Mouse (Mus musculus) kidney, postnatal 25 days (tissue): ENCODE data around the gene Slc27a3.
"Not testable (repeated sequence)": the region's sequence is repeated elsewhere in the genome, so short reads cannot be mapped to it uniquely, and the experiment has no call there.

Source experiments
- DNase-seq, 2 experiments: peaks; one replicate each; pipeline ENCODE4 v3.0.0; 2021; ENCODE audit warnings: mixed read lengths in 2 of 2

Gene Slc27a3

DNA sequence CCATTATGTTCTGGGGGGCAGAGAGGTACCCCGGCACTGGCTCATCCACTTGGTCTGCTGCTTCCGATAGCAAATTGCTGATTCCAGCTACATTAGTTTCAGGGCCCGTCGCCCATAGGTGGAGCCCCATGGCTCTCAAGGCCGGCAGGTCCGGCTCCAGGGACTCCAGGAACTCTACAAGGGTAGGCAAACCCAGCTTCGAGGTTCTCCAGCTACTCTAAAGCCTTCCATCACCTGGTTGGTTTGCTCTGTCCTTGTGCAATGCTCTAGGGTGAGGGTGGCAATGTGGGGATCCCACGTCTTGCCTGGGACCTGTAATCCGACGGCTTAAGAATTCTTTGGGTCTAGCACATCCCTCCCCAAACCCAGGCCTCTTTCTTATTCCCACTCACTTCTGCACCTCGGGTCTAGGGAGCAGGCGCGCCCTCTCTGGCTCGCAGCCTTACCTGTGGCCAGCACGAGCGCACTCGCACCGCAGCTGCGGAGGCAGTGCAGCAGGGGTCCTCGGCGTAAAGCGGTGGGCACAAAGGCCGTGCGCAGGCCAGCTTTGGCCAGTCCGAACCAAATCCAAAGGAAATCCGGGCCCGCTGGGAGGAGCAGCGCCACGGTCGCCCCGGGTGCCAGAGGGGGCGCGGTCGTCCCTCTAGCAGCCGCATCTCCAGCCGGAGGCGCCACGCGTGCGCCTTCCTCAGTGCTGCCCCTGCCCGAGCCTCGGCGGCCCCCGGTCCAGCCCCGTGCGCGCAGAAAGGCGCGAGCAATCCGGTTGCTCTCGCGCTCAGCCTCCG, 820 bp downstream of the Slc27a3 start:
- DNase-seq: peak; percentile 56 to 66

DNA sequence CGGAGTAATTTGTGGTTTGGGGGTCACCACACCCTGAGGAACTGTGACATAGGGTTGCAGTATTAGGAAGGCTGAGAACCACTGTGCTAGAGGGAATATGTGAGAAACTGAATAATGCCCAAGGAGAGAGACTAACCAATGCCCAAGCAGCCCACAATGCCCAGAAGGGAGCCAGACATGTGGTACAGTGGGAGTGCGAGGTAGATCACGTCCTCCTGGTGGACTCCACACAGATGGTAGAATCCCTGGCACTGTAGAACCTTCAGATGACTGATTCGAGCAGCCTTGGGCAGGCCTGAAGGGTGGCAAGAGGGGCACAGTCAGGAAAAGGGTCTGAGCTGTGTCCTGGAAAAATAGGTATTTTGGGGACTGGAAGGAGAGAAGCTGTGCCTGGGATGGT, 1.5 kb downstream of the Slc27a3 start:
- no peak for DNase-seq

DNA sequence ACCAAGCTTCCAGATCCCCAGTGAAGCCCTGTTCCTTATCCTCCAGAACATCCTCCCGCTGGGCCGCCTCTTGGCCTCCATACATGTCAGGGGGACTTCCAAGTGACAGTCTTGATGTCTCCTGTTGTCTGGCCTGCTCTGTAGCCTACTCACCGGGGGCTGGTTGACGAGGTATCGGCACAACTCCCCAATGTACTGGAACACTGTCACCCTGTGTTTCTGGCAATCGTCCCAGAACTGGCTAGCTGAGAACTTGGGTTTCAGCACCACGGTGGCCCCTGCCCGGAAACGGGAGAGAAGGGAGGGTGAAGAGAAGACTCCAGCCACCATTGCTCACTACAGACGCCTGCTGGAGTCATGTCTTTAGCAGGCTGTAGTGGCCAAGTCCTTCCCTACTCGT, 2.3 kb downstream of the Slc27a3 start:
- DNase-seq: peak; percentile 55 to 72

DNA sequence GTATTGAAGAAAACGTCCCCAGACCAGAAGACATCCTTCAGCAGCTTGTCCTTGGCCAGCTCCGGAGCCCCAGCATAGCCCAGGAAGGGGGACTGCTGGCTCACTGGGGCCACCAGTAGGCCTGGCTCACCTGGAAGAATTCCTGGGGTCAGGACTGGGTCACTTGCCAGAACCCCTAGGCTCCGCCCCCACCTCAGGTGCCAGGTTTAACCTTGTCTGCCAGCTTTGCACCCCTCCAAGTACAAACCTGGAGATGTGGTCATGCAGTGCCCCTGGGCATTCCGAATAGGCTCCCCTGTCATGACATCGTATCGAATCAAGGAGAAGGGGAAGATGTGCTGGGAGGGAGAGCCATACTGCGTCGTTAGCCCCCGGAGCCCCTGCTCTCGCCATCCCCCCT, 2.9 kb downstream of the Slc27a3 start:
- DNase-seq: no peak

DNA sequence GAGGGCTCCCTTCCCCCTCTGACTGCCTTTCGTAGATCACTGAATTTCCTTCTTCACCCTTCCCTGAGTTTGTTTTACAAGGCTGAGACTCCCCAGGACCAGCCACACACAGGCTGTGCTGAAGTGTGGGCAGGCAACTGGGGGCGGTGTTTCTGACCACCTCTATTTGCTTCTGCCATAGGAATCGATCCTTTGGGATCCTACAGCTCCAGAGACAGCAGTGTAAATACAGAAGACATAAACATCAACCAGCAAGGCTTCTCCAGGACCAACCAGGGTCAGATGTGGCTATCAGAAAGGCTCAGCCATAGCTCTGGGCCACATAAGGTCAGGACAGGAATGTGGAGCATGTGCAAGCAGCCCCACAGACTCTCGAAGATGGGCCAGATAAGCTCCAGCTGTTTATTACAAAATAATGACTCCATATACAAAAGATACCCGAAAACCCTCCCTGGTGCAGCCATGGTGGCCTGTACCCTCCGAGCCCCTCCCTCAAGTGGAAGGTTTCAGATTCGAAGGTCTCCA, 4.8 kb downstream of the Slc27a3 start:
- DNase-seq: peak in 1 of 2 experiments; percentile 39

DNA sequence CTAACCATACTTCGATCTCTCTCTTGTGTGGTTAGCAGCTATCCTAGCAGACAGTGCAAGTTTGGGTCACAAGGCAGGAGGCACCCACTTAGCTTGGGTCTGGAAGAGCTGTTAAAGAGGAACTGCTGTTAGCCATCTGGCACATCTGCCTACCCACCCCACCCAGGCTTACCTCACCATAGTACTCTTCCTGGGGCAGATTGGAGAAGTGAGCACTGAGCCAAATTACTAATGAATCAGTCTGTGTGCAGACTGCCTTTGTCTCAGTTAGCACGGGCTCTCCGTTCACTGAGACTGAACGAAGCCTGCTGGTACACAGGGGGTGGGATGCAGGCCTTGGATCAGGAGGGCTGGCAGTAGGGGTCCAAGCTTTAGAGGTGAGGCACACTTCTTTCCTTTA, 6.0 kb downstream of the Slc27a3 start:
- no peak for DNase-seq

DNA sequence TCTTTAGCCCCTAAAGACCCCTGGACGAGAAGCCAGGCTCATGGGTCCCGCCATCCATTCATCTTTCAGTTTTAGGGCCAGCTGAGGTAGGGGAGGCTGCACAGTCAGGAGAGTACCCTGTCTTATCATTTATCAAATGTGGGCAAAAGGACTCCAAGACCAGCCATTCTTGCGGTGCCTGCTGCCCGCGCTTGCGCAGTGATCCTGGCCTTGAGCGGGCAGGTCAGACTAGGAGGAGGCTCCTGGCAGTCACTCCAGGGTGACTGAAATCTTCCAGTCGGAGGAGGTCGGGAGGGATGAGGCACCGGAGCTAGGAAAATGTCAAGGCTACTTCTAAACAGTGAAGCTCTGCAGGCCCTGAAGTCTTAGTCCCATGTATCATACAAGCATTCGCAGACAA, 8.0 kb downstream of the Slc27a3 start:
- DNase-seq: no peak

DNA sequence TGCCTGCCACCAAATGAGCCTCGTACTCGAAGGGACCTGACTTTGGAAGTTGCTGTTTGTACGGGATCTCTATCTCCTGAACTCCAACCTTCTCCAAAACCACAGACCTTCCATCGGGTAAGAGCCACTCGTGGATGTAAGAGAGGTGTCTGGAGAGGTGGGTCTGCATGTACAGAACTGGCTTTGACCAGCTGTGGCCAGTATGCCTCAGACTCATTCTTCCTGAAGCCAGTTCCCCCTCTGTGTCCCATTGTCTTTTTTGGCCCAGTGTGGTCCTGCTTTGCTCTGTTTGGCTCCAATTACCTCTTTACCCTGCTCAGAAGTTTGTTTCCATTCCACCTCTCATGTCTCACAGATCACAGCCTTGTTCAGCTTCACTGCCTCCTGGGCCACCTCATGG, 11.2 kb downstream of the Slc27a3 start:
- DNase-seq: no peak

DNA sequence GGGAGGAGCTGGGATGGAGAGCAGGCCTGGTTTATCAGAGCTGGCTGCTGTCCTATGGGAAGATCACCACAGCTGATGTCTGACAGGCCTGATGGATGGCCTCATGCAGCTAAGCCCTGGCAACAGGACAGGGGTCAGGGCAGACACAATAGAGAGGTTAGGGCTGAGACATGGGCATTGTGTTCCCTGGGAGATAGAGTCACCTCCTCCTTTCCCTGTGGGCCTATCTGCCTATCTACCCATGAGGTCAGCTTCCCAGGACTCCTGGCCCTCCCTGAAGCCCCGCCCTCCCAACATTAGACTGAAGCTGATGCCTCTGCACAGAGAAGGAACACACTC, 13.5 kb downstream of the Slc27a3 start:
- DNase-seq: peak; percentile 31 to 56

DNA sequence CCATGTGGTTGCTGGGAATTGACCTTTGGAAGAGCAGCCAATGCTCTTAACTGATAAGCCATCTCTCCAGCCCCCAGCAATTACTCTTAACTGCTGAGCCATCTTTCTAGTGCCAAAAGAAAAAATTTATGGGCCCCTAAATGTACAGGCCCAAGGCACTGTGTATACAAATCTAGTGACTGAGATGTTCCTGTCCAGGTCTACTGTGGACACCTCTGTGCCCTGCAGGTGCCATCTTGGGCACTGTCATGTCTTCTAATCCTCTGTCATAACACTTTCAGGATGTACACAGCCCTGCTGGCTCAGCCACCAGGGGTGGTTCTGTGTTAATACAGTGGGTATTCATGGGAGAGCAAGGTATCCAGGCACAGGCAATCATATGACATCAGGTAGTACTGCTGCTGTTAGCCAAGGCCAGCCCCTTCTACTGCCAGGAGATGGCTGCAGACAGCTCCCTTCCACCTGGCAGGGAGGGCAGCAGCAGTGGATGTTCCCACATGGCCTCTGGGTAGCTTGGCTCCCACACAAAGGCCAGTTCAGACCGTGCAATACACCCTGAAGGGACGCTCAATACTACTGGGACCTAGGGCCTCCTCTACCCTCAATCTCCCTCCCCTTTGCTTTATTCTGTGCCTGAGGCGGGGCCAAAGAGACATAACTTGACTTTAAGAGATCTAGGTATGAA, 14.0 kb downstream of the Slc27a3 start:
- no peak for DNase-seq

DNA sequence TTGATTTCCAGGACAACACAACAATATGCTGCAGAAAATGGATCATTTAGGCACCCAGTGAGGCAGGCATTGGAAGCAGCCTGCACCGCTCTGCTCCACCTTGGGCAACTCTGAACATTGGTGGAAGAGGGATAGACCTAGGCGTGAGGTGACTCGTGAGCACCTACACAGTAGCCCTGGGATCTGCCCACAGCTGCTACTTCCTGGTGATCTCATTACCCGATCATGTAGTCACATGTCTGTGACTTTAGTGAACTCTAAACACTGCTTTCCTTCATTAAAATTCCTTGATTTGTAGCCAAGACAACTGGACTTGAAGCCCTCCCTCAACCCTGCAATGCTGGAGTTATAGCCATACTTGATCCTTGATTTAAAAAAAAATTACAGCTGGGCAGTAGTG, 15.4 kb downstream of the Slc27a3 start:
- DNase-seq: no peak

DNA sequence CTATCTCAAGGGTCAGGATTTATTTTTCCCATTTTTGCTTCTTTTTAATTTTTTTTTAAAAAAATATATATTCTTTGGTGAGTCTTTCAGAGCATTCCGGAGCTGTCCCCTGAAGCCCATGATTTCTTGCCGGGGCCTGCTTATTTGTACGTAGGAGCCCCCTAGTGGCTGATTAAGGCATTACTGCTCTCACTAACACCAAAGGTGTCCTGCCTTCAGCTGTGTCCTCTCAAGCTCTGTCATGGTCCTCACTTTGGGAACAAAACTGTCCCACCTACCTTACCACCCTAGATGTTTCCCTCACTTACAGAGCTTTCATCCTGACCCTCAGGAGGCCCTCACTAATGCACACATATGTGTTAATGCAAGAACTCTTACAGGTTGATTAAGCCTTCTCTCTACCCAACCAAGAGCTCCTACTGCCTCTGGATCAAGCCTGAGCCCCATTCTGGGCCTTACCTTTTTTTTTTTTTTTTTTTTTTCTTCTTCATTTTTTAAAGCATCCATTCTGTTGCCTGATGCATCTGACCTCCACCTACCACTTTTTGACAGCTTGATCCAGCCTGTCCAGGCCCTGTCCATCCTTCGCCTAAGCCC, 16.2 kb downstream of the Slc27a3 start:
- peak; percentile 82 to 96 for DNase-seq

DNA sequence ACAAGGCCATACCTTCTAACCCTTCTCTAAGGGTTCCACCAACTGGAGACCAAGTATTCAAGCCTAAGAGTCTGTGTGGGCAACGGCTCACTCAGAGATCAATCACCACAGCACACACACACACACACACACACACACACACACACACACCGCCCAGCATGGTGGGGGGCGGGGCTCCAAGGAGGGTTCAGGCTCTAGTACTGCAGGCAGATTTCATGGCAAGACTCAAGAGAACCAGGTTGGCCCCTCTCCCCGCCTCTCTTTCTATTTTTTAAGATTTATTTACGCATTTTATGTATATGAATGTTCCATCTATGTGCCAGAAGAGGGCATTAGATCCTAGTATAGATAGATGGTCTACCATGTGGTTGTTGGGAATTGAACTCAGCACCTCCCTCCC, 16.9 kb downstream of the Slc27a3 start:
- DNase-seq: no peak

DNA sequence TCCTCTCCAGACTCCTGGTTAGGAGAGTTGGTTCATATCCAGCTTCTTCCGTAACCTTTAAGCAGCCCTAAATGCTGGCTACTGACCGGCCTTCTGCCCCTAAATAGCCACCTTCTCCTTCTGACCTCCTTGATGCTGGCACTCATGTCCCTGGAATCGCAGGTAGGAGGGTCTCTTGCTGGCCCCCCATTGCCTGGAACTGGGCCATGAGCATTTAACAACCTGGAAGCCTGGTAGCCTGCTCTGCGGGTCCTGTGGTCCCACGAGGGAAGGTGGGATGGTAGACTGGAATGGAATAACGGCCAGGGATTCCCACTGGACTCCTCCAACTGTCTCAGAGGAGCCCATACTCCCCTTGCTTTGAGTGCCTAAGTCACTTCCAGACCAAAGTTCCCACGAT, 17.9 kb downstream of the Slc27a3 start:
- DNase-seq: no peak

DNA sequence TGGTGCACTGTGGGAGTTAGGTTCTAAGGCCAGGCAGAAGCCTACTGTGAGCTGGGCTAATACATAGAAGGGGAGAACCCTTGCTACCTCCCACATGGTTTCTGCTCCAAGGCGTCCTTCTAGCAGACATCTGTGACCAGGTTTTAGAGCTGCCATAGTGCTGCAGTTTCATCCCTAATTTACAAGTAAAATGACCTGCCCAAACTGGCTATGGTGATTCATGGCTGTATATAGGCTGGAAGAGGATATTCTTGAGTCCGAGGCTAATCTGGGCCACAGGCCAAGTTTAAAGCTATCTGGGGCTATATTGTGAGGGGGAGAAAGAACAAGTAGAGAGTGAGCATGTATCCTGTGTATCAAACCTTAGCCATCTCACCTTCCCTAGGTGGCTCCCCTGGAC, 20.7 kb downstream of the Slc27a3 start:
- DNase-seq: no peak

DNA sequence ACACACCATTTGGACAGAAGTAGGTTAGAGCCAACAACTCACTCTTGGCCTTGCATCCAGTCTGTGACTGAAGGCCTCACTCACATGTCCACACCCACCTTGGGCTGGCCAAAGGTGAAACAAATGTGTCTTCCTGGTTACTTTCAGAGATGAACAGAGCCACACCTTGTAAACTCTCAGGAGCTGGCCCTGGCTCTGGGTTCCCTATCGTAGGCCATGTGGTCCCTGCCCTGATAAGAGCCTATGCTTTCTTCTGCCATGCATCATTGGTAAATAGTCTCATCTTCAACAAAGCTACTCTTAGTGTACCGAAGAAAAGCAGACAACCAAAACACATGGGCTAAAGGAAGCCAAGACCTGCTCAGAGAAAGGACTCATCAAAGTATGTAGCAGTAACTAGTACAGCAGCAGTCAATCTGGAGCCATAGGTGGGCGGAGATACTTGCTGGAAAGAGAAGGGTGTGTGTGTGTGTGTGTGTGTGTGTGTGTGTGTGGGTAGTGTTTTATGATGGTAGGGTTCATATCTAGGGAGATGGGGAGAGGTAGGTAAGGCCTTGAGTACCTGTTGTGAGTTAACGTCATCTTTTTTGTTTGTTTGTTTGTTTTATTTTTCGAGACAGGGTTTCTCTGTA, 22.6 kb downstream of the Slc27a3 start:
- no peak for DNase-seq

DNA sequence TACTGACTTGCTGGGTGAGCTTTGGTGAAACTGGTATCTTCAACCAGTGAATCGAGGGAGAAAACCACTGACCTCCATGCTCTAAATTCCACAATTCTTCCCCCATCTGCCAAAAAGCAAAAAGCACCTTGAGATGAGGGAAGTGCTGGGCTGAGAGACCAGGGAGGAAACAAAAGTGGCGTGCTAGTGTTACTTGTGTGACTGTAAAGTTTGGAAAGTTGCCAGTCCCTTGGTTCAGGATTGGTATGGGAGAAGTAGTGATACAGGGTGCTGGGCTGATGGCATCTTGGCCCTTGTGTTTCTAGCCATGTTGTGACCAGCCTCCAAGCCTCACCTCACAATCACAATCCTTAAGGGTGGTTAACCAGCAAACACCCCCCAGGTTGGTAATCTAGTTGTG, 27.4 kb downstream of the Slc27a3 start:
- DNase-seq: no peak

DNA sequence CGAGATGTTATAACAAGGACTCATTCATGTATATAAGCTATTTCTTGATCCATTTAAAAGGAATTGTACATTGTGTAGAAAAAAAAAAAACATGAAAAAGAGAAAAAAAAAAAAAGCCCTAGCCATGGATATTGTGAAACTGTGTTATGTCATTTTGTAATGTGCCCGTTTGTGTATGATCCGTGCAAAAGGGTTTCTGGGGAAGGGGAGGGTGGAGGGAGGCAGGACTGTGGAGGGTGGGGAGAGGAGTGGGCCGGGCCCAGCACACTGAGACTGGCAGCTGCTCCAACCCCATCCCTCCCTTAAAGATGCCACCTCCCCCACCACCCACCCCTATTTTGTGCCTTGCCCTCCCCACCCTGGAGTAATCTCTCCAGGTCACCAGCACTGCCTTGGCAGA, 28.3 kb downstream of the Slc27a3 start:
- no peak for DNase-seq

DNA sequence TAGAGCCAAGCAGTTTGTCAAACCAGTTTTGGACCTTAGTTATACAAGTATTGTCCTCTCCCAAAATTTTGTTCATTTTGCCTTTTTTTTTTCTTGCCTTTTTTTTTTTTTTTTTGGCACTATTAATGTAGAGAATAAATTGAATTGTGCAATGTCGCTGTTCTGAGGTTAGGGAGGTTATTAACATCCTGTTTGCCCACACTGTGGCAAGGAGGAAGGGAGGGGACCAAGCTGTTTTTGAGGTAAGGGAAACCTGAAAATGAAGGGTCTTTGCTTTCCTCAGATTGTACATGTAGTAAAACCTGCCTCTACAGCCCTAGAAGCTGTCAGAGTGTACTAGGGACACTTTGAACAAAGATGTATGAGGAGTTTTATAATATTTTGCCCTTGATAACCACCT, 30.5 kb downstream of the Slc27a3 start:
- DNase-seq: no peak

DNA sequence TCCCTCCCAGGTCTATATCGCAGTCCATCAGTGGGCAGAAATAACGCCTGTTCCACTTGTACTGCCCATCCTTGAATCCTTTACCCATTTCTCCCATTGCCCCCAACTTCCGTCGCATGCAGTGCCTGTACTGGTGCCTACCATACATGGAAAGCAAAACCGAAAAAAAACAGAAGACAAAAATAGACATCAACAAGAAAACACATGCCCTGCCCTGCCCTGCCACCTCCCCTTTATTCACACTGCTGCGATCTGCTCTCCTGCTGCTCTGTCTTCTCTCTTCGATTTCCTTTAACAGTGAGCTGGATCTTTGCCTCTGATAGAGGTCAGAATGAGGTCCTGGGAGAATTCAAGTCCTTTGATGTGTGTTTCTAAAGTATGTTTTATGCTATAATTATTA, 31.8 kb downstream of the Slc27a3 start:
- no peak for DNase-seq

DNA sequence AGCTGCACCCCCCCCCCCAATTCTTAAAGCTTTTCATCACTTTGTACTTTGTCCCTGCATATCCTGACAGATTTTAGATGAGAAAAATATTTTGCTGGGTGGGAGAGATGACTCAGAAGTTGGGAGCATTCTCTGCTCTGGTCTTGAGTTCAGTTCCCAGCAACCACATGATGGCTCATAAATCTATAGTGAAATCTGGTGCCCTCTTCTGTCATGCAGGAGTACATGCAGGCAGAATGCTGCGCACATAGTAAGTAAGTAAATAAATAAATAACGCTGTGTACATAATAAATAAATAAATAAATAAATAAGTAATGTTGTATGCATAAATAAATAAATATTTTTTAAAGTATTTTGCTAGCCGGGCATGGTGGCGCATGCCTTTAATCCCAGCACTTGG, 41.9 kb downstream of the Slc27a3 start:
- DNase-seq: no peak

DNA sequence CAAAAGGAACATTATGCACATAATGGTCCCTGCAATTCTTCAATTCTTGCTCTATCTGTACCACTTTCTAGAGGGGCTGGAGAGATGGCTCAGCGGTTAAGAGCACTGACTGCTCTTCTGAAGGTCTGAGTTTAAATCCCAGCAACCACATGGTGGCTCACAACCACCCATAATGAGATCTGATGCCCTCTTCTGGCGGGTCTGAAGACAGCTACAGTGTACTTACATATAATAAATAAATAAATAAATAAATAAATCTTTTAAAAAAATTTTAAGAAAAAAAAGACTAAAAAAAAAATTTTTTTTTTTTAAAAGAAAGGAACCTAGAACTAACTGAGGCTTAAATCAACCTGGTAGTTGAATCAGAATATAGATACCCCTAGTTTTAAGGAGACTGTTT, 46.9 kb downstream of the Slc27a3 start:
- DNase-seq: not testable (repeated sequence)

DNA sequence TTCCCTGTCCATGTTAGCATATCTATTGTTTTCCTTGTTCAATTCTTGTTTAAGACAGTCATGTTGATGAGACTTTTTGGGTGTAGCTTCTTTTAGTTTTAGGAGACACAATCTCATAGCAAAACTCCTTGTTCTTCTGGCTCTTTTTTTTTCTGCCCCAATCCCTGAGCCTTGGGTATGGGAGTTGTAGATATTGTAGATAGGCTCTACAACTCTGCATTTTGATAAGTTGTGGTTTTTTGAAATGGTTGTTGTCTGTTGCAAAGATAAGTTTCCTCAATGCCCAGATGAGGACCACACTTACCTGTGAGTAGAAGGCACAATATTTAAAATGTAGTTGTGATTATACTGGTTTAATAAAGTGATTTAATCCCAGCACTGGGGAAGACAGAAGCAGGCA, 49.6 kb downstream of the Slc27a3 start:
- DNase-seq: no peak

DNA sequence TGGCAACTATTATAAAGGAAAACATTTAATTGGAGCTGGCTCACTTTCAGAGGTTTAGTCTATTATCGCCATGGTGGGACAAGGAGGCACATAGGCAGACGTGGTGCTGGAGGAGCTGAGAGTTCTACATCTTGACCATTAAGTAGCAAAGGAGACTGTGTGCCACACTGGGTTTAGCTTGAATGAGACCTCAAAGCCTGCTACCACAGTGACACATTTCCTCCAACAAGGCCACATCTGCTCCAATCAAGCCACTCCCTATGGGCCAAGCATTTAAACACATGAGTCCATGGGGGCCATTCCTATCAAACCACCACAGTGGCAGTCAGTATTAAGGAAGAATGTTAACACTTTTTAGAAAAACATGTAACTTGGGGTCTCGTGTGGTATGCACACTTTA, 51.5 kb downstream of the Slc27a3 start:
- no peak for DNase-seq
